Mouse (Mus musculus): ENCODE results near the gene Pyroxd2.

DNA sequence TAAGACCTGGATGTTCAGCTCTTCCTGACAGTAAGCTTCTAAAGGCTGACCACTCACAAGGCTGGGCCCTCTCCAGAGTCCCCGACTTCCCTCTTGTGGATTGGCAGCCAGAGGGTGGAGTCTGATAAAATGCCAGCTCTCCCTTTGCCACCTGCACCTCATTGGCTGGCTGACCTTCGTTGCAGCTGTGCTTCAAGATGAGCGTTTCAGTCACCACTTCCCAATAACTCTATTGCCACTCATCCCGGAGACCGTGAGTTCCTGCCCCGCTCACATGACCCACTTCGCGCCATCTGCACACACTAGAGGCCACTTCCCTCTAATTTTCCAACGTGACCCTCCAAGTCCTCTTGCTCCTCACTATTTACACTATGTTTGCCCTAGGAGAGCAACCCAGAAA is 38.8 kb downstream of the Pyroxd2 start:
- TF ChIP-seq POLR2A (IDR thresholded peaks at IDR 0.05; ENCODE audit: borderline replicate concordance, extremely low read depth, low read depth, low read length) (no peak), CTCF (IDR thresholded peaks at IDR 0.05; ENCODE audit: insufficient read depth, low read length) (no peak)
